Mouse (Mus musculus): ENCODE results near the gene Nfix.

DNA sequence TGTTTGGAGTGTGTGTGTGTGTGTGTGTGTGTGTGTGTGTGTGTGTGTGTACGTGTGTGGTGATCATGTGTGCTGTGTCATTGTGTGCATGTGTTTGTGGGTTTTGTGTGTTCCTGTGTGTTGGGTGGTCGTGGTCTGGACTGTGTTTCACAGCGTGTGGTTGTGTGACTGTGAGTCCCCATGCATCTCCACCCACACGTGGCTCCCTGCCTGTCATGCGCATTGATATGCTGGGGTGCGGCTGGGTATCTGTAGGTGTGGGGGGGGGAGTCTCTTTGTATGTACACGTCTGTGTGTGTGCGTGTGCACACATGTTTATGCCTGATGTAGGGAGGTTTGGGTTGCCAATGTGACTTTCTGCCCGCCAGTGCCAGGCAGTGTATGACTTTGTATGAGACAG is 7.0 kb downstream of the Nfix start:
- TF ChIP-seq CTCF (IDR thresholded peaks at IDR 0.05) (no peak), POLR2A (IDR thresholded peaks at IDR 0.05; ENCODE audit: insufficient read depth, low read depth, low read length) (no peak), EP300 (IDR thresholded peaks at IDR 0.05; ENCODE audit: insufficient read depth, low read depth, low read length) (no peak)

Data from heart, adult 2 months (tissue).